Mouse (Mus musculus) MEL (cell line): ENCODE results near the gene AI987944. TPM values are rescaled to one million over a fixed set of nuclear protein-coding genes. Genes with fewer than 3 reads are reported as not detected.

Source experiments
- DNase-seq: peaks from one replicate; pipeline ENCODE4 v3.0.0; 2011; ENCODE audit warnings: low read depth, low spot score
- H3K27ac ChIP-seq: 2 replicates; pipeline ENCODE4 v1.5.1; 2012; ENCODE audit warnings: low read depth, mild to moderate bottlenecking, control low read depth, low read length, moderate library complexity; ENCODE audit not compliant: control insufficient read depth
- H3K27me3 ChIP-seq, 2 experiments: fragments of 150-350 bp in 1 of 2; sonication (generic) in 1 of 2; 2 replicates each; pipeline ENCODE4 v1.6.1; 2012; ENCODE audit warnings: low read length in 2 of 2, mild to moderate bottlenecking in 2 of 2, improper control_type of control experiment in 1 of 2, moderate library complexity in 1 of 2; ENCODE audit not compliant: insufficient read depth in 2 of 2, control insufficient read depth in 1 of 2
- H3K36me3 ChIP-seq, 2 experiments: 2 replicates each; pipeline ENCODE4 v1.6.1; 2012 to 2014; ENCODE audit warnings: low read length in 2 of 2, improper control_type of control experiment in 1 of 2, inconsistent platforms in 1 of 2, mild to moderate bottlenecking in 1 of 2; ENCODE audit not compliant: insufficient read depth in 2 of 2, control insufficient read depth in 1 of 2
- H3K4me1 ChIP-seq, 2 experiments: fragments of 150-350 bp in 1 of 2; sonication (generic) in 1 of 2; 2 replicates each; pipeline ENCODE4 v1.6.1; 2012; ENCODE audit warnings: low read length in 2 of 2, improper control_type of control experiment in 1 of 2, mild to moderate bottlenecking in 1 of 2; ENCODE audit not compliant: insufficient read depth in 2 of 2, control insufficient read depth in 1 of 2
- H3K4me3 ChIP-seq, 2 experiments: fragments of 150-350 bp in 1 of 2; sonication (generic) in 1 of 2; 2 replicates each; pipeline ENCODE4 v1.5.1; 2012; ENCODE audit warnings: low read depth in 2 of 2, low read length in 2 of 2, mild to moderate bottlenecking in 2 of 2, moderate library complexity in 2 of 2, control low read depth in 1 of 2, improper control_type of control experiment in 1 of 2; ENCODE audit not compliant: control insufficient read depth in 1 of 2, insufficient read depth in 1 of 2
- H3K79me2 ChIP-seq: 2 replicates; pipeline ENCODE4 v1.6.1; 2012; ENCODE audit warnings: mild to moderate bottlenecking, low read length, moderate library complexity; ENCODE audit not compliant: control insufficient read depth, poor library complexity, insufficient read depth
- H3K9ac ChIP-seq: 2 replicates; pipeline ENCODE4 v1.6.1; 2012; ENCODE audit warnings: low read depth, mild to moderate bottlenecking, control low read depth, low read length, moderate library complexity; ENCODE audit not compliant: control insufficient read depth, poor library complexity, severe bottlenecking
- H3K9me3 ChIP-seq: fragments of 150-350 bp; sonication (generic); replicated peaks from 2 replicates; pipeline ENCODE4 v1.6.1; 2012; ENCODE audit warnings: mild to moderate bottlenecking, low read length, improper control_type of control experiment, moderate library complexity; ENCODE audit not compliant: insufficient read depth
- CHD2 ChIP-seq: IDR thresholded peaks from 2 replicates; pipeline ENCODE4 v1.6.1; 2011; ENCODE audit warnings: low read length, improper control_type of control experiment
- E2F4 ChIP-seq: IDR thresholded peaks from 2 replicates; pipeline ENCODE4 v1.6.1; 2011; ENCODE audit warnings: low read depth, low read length, improper control_type of control experiment, borderline replicate concordance
- ELF1 ChIP-seq: IDR thresholded peaks from 2 replicates; pipeline ENCODE4 v1.6.1; 2014; ENCODE audit warnings: low read depth, mild to moderate bottlenecking, inconsistent platforms, low read length, improper control_type of control experiment, moderate library complexity
- HCFC1 ChIP-seq: IDR thresholded peaks from 2 replicates; pipeline ENCODE4 v1.6.1; 2012; ENCODE audit warnings: low read depth, mild to moderate bottlenecking, inconsistent platforms, low read length, improper control_type of control experiment, moderate library complexity
- MAZ ChIP-seq: IDR thresholded peaks from 2 replicates; pipeline ENCODE4 v1.6.1; 2012; ENCODE audit warnings: low read depth, mild to moderate bottlenecking, inconsistent platforms, low read length, improper control_type of control experiment
- MEF2A ChIP-seq: IDR thresholded peaks from 2 replicates; pipeline ENCODE4 v1.6.1; 2014; ENCODE audit warnings: low read depth, mild to moderate bottlenecking, inconsistent platforms, low read length, improper control_type of control experiment; ENCODE audit not compliant: poor library complexity, insufficient replicate concordance, severe bottlenecking; ENCODE audit errors: extremely low read depth
- MXI1 ChIP-seq: IDR thresholded peaks from 2 replicates; pipeline ENCODE4 v1.6.1; 2011; ENCODE audit warnings: mild to moderate bottlenecking, low read depth, low read length, improper control_type of control experiment
- MYC ChIP-seq: IDR thresholded peaks from 2 replicates; pipeline ENCODE4 v1.6.1; 2011; ENCODE audit warnings: low read depth, mild to moderate bottlenecking, low read length, improper control_type of control experiment, moderate library complexity
- NELFE ChIP-seq: IDR thresholded peaks from 2 replicates; pipeline ENCODE4 v1.6.1; 2011; ENCODE audit warnings: low read depth, low read length, improper control_type of control experiment
- NRF1 ChIP-seq: IDR thresholded peaks from 2 replicates; pipeline ENCODE4 v1.6.1; 2014; ENCODE audit warnings: low read depth, mild to moderate bottlenecking, inconsistent platforms, low read length, improper control_type of control experiment, moderate library complexity; ENCODE audit not compliant: poor library complexity, insufficient read depth, severe bottlenecking
- POLR2AphosphoS5 ChIP-seq: IDR thresholded peaks from 2 replicates; pipeline ENCODE4 v1.6.1; 2012; ENCODE audit warnings: low read depth, borderline replicate concordance, mild to moderate bottlenecking, inconsistent platforms, low read length, moderate library complexity, mixed read lengths
- RAD21 ChIP-seq: IDR thresholded peaks from 2 replicates; pipeline ENCODE4 v1.6.1; 2011; ENCODE audit warnings: mild to moderate bottlenecking, low read depth, low read length, improper control_type of control experiment
- RCOR1 ChIP-seq: IDR thresholded peaks from 2 replicates; pipeline ENCODE4 v1.6.1; 2012; ENCODE audit warnings: low read depth, mild to moderate bottlenecking, inconsistent platforms, low read length, improper control_type of control experiment
- TAL1 ChIP-seq: IDR thresholded peaks from 2 replicates; pipeline ENCODE4 v1.6.1; 2012; ENCODE audit warnings: mild to moderate bottlenecking, inconsistent platforms, low read length, moderate library complexity, mixed read lengths
- TBP ChIP-seq: IDR thresholded peaks from 2 replicates; pipeline ENCODE4 v1.8.0; 2011; ENCODE audit warnings: low read depth, low read length, improper control_type of control experiment
- TCF12 ChIP-seq: IDR thresholded peaks from 2 replicates; pipeline ENCODE4 v1.6.1; 2014; ENCODE audit warnings: low read depth, mild to moderate bottlenecking, inconsistent platforms, low read length, improper control_type of control experiment, moderate library complexity
- USF1 ChIP-seq: IDR thresholded peaks from 2 replicates; pipeline ENCODE4 v1.6.1; 2014; ENCODE audit warnings: low read depth, mild to moderate bottlenecking, inconsistent platforms, low read length, improper control_type of control experiment, moderate library complexity
- USF2 ChIP-seq, 2 experiments: IDR thresholded peaks; 2 replicates each; pipeline ENCODE4 v1.6.1; 2011 to 2012; ENCODE audit warnings: improper control_type of control experiment in 2 of 2, low read length in 2 of 2, borderline replicate concordance in 1 of 2, inconsistent platforms in 1 of 2, low read depth in 1 of 2, mild to moderate bottlenecking in 1 of 2; ENCODE audit not compliant: insufficient read depth in 1 of 2
- ZMIZ1 ChIP-seq: IDR thresholded peaks from 2 replicates; pipeline ENCODE4 v1.6.1; 2012; ENCODE audit warnings: low read depth, mild to moderate bottlenecking, inconsistent platforms, low read length, improper control_type of control experiment, moderate library complexity
- polyA plus RNA-seq, 2 experiments: library from polyadenylated mRNA; stranded (reverse) in 1 of 2; unstranded in 1 of 2; fragments of >175 nt in 1 of 2; fragments of >200 nt in 1 of 2; gene quantifications; 2 replicates each; pipeline versions ENCODE4 v1.2.1 to v1.2.4; 2012; ENCODE audit warnings: low replicate concordance in 2 of 2, low read depth in 1 of 2; ENCODE audit not compliant: insufficient read length in 2 of 2, insufficient read depth in 1 of 2, missing spikeins in 1 of 2
- total RNA-seq: library from RNA; depleted of rRNA; stranded (reverse); fragments of 300-350 nt; gene quantifications from 2 replicates; pipeline ENCODE4 v1.2.3, GENCODE M21; 2012; rRNA removed

Gene AI987944
- total RNA-seq (0.95 and 1.2 TPM in 2 replicates), polyA plus RNA-seq (1 to 10 TPM in 1 of 2 experiments, not detected in 1; 1.2 TPM)

DNA sequence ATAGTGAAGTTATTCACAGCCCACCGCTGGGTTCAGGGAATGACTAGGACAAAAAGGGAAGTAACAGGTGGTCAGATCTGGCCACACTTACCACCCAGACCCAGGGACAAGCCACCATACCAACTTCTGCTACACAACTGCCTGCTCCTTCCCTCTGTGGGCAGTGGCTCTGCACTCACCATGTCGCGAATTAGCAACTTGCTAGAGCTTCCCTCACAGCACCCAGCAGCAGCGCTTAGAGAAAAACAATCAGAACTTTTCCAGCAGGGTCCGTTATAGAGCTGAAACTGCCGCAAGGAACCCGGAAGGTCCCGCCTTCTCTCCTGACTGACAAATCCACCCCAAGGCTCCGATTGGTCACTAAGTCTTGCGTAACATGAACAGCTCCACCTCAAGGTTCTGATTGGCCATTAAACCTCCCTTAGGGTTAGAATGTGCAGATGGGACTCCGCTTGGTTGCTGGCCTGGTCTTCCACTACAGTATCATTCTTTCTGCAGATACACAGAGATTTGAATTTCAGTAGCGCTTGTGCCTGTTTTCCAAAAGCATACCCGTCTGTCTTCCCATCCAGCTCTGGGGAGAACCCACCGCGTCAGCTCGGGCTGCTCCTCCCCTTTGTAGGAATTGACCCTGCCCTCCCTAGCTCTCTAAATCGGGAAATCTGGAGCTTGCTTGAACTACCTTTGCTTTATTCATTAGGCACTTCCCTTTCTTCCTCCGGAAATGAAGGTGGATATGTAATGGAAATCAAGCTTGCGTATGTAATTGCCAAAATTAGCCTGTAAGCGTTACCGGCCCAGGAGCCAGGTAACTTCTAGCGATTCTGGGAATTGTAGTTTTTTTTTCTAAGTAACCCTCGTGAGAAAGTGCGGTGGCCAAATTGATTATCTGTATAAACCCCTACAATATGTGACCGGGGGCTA is at the start of gene AI987944:
Gene AI987944 (minus strand): TSS at position 332 of the 924 bp plus-strand sequence.
- no peaks in the 10 kb centered on the region for H3K4me1 ChIP-seq
- H3K36me3 ChIP-seq: no peaks in the 10 kb centered on the region
- peak within 1 kb of the TSS; percentile 58 to 77 for H3K4me3 ChIP-seq
- DNase-seq: peak; percentile 84
- TF ChIP-seq POLR2AphosphoS5 (no peak), TBP (no peak), CHD2 (no peak), E2F4 (no peak), NELFE (0 out of 2 replicates have a peak, but pooled peaks have one; percentile 17), MAZ (no peak), MYC (no peak), TAL1 (no peak), ZMIZ1 (no peak), USF1 (no peak), HCFC1 (peak; percentile 84), TCF12 (no peak), RAD21 (no peak), ELF1 (no peak), MXI1 (no peak)
- H3K9ac ChIP-seq: peak within 1 kb of the TSS; percentile 33
- H3K79me2 ChIP-seq: no peaks in the 10 kb centered on the region
- H3K27me3 ChIP-seq: no peaks in the 10 kb centered on the region
- H3K9me3 ChIP-seq: no peaks in the 10 kb centered on the region
- H3K27ac ChIP-seq: peak within 1 kb of the TSS; percentile 16; the same call in 1 of the 2 replicates

DNA sequence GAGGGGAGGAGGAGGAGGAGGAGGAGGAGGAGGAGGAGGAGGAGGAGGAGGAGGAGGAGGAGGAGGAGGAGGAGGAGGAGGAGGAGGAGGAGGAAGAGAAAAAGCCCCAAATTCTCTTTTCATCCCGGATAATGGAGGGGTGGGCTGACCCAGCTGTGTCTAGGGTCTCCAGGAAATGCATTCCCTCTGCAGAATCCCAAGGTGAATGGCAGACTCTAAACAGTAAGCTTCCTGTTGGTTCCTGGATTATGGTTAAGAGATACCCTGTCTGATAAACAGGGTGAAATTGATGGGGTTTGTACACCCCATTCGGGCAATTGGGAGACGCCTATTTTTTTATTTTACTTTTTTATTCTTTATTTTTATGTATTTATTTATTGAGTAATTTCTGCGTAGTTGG is 951 bp upstream of the AI987944 start:
- H3K27ac ChIP-seq: no peak overlapping the region
- H3K79me2 ChIP-seq: no peaks in the 10 kb centered on the region
- no peaks in the 10 kb centered on the region for H3K4me1 ChIP-seq
- DNase-seq: no peak
- TF ChIP-seq NRF1: no peak
- TF ChIP-seq MEF2A: no peak
- TF ChIP-seq HCFC1: no peak
- no peak for TF ChIP-seq MYC
- no peak for TF ChIP-seq TBP
- TF ChIP-seq USF2 (IDR thresholded peaks at IDR 0.05; ENCODE audit: borderline replicate concordance in 1 of 2, insufficient read depth in 1 of 2, low read depth in 1 of 2, low read length in 2 of 2): no peak
- no peak for TF ChIP-seq RCOR1
- H3K36me3 ChIP-seq: no peaks in the 10 kb centered on the region
- no peaks in the 10 kb centered on the region for H3K9me3 ChIP-seq
- H3K9ac ChIP-seq: no peak overlapping the region
- H3K27me3 ChIP-seq: no peaks in the 10 kb centered on the region
- no peak overlapping the region for H3K4me3 ChIP-seq
